Mouse (Mus musculus) olfactory bulb, adult 2 months (tissue): ENCODE measurements around the gene Tssk4.

ENCODE experiments used
- CTCF ChIP-seq: fragments of 200-500 bp; IDR thresholded peaks from 2 replicates; pipeline ENCODE4 v1.5.1; 2012; ENCODE audit warnings: low read depth, mild to moderate bottlenecking, low read length, moderate library complexity; ENCODE audit not compliant: insufficient read depth
- POLR2A ChIP-seq: fragments of 200-500 bp; IDR thresholded peaks from 2 replicates; pipeline ENCODE4 v1.6.1; 2012; ENCODE audit warnings: mild to moderate bottlenecking, low read depth, low read length, moderate library complexity; ENCODE audit not compliant: insufficient read depth

DNA sequence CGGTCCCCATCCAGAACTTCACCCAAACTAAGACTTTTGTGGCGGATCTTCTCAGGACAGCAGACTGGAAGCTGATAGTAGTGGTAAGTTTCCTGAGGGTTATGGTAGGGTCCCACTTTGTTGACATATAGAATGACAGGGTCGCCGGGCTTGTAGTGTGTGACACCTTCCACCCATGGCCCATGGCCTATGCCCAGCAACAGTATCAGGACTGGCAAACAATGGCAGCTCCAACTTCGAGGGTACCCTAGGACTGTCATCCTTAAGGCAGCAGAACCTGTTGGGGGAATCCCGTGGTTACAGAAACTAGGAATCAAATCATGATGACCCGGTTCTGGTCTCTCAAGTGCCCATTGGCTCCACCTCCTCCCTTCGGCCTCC is 7.3 kb upstream of the Tssk4 start:
- TF ChIP-seq POLR2A (no peak), CTCF (no peak)
